Mouse (Mus musculus): Measurements from ENCODE around the gene Mgrn1. TPM values are rescaled to one million over a fixed set of nuclear protein-coding genes. Genes with fewer than 3 reads are reported as not detected.

The Mgrn1 gene
- total and polyA plus RNA-seq, 3 experiments = 8.4 to 25.0 TPM; not detected in 1

DNA sequence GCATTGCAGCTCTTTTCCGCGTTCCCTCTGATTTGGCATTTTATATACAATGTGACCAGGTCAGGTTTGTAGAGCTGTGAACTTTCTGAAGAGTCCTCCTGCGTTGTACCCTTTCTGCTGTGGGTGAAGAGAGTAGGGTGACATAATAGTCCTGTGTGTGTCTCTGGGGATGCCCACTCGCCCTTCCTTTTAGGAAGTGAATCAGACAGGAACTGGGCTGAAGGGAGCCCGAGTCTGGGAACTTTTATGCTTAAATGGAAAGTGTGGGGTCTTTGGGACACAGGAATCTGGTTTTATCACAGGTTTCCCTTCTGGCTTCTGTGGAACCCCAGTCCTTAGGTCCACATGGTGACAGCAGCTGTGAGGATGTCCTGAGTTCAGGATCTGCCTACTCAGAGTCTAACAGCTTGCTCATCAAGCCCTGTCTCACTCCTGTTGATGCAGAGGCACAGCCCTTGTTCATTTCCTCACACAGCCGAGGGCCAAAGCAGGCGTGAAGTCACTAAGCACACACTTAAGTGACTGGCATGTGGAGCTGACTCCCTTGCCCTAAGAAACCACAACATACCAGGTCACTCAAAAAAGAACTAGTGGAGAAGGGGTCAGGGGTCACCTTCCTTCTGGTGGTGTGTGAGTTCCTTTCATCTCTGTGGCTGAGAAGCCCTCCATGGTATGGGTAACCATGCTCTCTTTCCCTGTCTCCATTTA is 8.3 kb downstream of the Mgrn1 start:
- no peak overlapping the region for H3K27ac ChIP-seq (ENCODE audit: control insufficient read depth, low read depth, low read length)
- H3K9me3 ChIP-seq (replicated peaks; ENCODE audit: insufficient read depth, low read length) = no peaks in the 10 kb centered on the region
- peaks cover 0 to 15% of the 10 kb centered on the region in 2 experiments; a peak in 3 of 4 replicates for H3K36me3 ChIP-seq (ENCODE audit: control insufficient read depth in 1 of 2, insufficient read depth in 2 of 2, low read length in 2 of 2)
- TF ChIP-seq POLR2AphosphoS5 (IDR thresholded peaks at IDR 0.05; ENCODE audit: borderline replicate concordance, low read depth, low read length) (no peak), TAL1 (IDR thresholded peaks at IDR 0.05; ENCODE audit: low read length) (no peak), ZKSCAN1 (IDR thresholded peaks at IDR 0.05; ENCODE audit: low read depth, low read length) (no peak)
- H3K4me1 ChIP-seq (ENCODE audit: control insufficient read depth in 1 of 2, insufficient read depth in 2 of 2, low read length in 2 of 2) = peaks cover 10 to 19% of the 10 kb centered on the region in 2 experiments
- no peaks in the 10 kb centered on the region for H3K79me2 ChIP-seq (ENCODE audit: control insufficient read depth, insufficient read depth, low read length, poor library complexity)
- H3K9ac ChIP-seq (ENCODE audit: control insufficient read depth, low read depth, low read length, poor library complexity, severe bottlenecking) = no peak overlapping the region
- H3K27me3 ChIP-seq (ENCODE audit: control insufficient read depth in 1 of 2, insufficient read depth in 2 of 2, low read length in 2 of 2) = no peaks in the 10 kb centered on the region
- H3K4me3 ChIP-seq (ENCODE audit: control insufficient read depth in 1 of 2, insufficient read depth in 1 of 2, low read depth in 2 of 2, low read length in 2 of 2) = no peak overlapping the region
- DNase-seq (ENCODE audit: low read depth, low spot score) = no peak

DNA sequence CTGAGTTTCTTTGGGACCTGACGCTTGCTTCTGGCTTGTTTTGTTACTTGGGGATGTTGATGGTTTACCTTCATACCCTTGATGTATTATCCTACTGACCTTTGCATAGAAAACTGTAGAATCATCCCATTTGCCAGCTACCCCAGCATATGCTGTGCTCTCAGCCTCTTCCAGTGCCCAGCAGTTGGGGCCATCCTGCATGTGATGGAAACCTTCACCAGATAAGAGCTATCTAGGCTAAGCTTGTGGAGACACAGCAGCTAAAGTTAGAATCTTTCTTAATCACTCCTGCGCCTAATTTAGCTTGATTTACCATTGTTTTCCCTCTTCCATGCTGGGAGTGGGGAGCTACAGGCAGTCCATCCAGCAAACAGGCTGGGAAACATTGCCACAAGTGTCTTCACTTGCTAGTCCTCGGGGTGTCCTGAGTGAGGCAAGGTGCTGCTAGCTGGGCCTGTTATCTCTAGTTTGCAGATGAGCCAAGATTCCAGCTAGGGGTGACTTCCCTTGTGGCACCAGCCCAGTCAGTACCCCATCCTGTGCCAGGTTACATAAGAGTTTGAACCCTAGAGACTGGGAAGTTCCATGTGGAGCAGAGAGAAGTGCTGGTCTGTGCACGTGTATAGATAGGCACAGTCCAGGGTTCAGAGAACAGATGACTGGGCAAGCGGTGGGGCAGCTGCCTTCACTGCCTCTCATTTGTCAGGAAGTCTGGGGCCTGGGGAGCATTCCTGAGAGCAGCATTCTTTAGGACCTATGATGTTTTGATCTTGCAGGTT is 10.4 kb downstream of the Mgrn1 start:
- H3K9ac ChIP-seq (ENCODE audit: control insufficient read depth, low read depth, low read length, poor library complexity, severe bottlenecking) = no peak overlapping the region

More for the DNA sequence above, 10.4 kb downstream of the Mgrn1 start:
- H3K36me3 ChIP-seq (ENCODE audit: control insufficient read depth in 1 of 2, insufficient read depth in 2 of 2, low read length in 2 of 2) = peaks cover 0 to 15% of the 10 kb centered on the region in 2 experiments; a peak in 3 of 4 replicates
- peak; percentile 75 for DNase-seq (ENCODE audit: low read depth, low spot score)
- no peaks in the 10 kb centered on the region for H3K79me2 ChIP-seq (ENCODE audit: control insufficient read depth, insufficient read depth, low read length, poor library complexity)
- no peak overlapping the region for H3K4me3 ChIP-seq (ENCODE audit: control insufficient read depth in 1 of 2, insufficient read depth in 1 of 2, low read depth in 2 of 2, low read length in 2 of 2)
- H3K27me3 ChIP-seq (ENCODE audit: control insufficient read depth in 1 of 2, insufficient read depth in 2 of 2, low read length in 2 of 2) = no peaks in the 10 kb centered on the region
- TF ChIP-seq TCF12 (IDR thresholded peaks at IDR 0.05; ENCODE audit: low read depth, low read length) (peak; percentile 64), MEF2A (IDR thresholded peaks at IDR 0.05; ENCODE audit: extremely low read depth, insufficient replicate concordance, low read depth, low read length, poor library complexity, severe bottlenecking) (peak; percentile 81; the same call in 1 of the 2 replicates), CTCF (IDR thresholded peaks at IDR 0.05 in 2 of 3, conservative IDR thresholded peaks at IDR 0.05 in 1 of 3; ENCODE audit: control insufficient read depth in 1 of 3, insufficient read depth in 1 of 3, low read depth in 2 of 3, low read length in 3 of 3, poor library complexity in 1 of 3, severe bottlenecking in 1 of 3) (no peak), MYC (IDR thresholded peaks at IDR 0.05; ENCODE audit: low read depth, low read length) (0 out of 2 replicates have a peak, but pooled peaks have one; percentile 40), EP300 (IDR thresholded peaks at IDR 0.05; ENCODE audit: low read depth in 1 of 2, low read length in 2 of 2) (peak in 1 of 2 experiments; percentile 52; a peak in 1 of 4 replicates), RCOR1 (IDR thresholded peaks at IDR 0.05; ENCODE audit: low read depth, low read length) (peak; percentile 42), SIN3A (IDR thresholded peaks at IDR 0.05; ENCODE audit: low read length) (peak; percentile 36; the same call in 1 of the 2 replicates), MAZ (IDR thresholded peaks at IDR 0.05; ENCODE audit: low read depth, low read length) (no peak), HCFC1 (IDR thresholded peaks at IDR 0.05; ENCODE audit: low read depth, low read length) (no peak), MAX (IDR thresholded peaks at IDR 0.05; ENCODE audit: low read length) (peak; percentile 45; the same call in 1 of the 2 replicates), BHLHE40 (IDR thresholded peaks at IDR 0.05; ENCODE audit: borderline replicate concordance, low read depth, low read length) (peak; percentile 71), ZMIZ1 (IDR thresholded peaks at IDR 0.05; ENCODE audit: low read depth, low read length) (no peak), ELF1 (IDR thresholded peaks at IDR 0.05; ENCODE audit: low read depth, low read length) (no peak), USF2 (IDR thresholded peaks at IDR 0.05; ENCODE audit: borderline replicate concordance in 1 of 2, insufficient read depth in 1 of 2, low read depth in 1 of 2, low read length in 2 of 2) (no peak), TAL1 (IDR thresholded peaks at IDR 0.05; ENCODE audit: low read length) (peak; percentile 84), GATA1 (IDR thresholded peaks at IDR 0.05; ENCODE audit: low read depth, low read length) (peak; percentile 60), MXI1 (IDR thresholded peaks at IDR 0.05; ENCODE audit: low read depth, low read length) (peak; percentile 44; the same call in 1 of the 2 replicates)
- H3K27ac ChIP-seq (ENCODE audit: control insufficient read depth, low read depth, low read length) = peak overlapping the region; percentile 45
- H3K9me3 ChIP-seq (replicated peaks; ENCODE audit: insufficient read depth, low read length) = no peaks in the 10 kb centered on the region
- peaks cover 10 to 19% of the 10 kb centered on the region in 2 experiments for H3K4me1 ChIP-seq (ENCODE audit: control insufficient read depth in 1 of 2, insufficient read depth in 2 of 2, low read length in 2 of 2)
